In the genomic region with DNA sequence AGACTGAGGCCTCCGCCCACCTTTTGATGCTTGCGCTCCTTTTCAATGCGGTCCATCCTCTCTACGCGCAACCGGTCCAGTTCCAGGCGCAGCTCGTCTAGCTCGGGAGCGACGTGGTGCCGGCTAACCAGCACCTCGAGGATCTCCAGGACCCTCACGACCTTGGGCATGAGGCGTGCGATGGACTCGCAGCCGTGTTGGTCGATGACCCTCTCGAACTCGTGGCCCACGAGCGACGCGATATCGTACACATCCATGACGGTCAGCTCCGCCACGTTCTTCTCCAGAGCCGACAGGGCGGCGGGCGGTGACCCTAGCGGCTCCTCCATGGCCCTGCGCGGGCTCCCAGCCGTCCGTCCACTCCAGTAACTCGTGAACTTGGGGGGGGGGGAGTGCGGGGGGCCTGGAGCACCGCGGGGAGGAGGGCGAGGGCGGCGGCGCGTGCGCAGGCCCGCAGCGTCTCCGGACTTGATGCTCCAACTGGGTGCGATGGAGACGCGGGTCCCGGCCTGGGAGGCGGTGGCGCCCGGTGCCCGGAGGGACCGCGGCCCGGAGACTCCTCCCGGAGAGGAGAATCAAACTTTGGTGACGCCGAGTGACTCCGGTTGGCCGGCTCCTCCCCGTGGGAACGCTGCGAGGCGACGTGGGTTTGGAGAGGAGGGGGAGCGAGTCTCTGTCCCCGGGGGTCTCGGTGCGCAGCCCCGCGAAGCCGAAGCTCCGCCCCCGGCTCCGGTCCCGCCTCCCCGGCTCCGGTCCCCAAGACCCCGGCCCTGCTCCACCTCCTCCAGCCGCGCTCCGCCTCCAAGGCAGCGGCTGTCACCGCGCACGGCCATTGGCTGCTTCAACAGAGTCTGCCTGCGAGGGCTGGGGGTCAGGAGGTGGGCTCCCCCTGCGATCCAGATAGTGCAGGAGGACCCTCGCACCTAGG, we compare ENCODE assay signal across 8 mouse cellular contexts. TPM values are rescaled to one million over a fixed set of nuclear protein-coding genes. Genes with fewer than 3 reads are reported as not detected.
DNase-seq lines count a peak whose midpoint lies in the region; ATAC-seq and TF ChIP-seq lines count a peak whose summit lies in the region.

A gene (minus strand): TSS at position 737 of the 928 bp plus-strand sequence.

- TF ChIP-seq CTCF in CH12.LX (conservative IDR thresholded peaks at IDR 0.05 in 1 of 2, IDR thresholded peaks at IDR 0.05 in 1 of 2; ENCODE audit: low read depth in 2 of 2, low read length in 2 of 2): no peak
- TF ChIP-seq CTCF in olfactory bulb, adult 2 months (IDR thresholded peaks at IDR 0.05; ENCODE audit: insufficient read depth, low read depth, low read length): no peak

- peak; percentile 46; the same call in 1 of the 2 replicates for TF ChIP-seq POLR2A in CH12.LX (IDR thresholded peaks at IDR 0.05; ENCODE audit: low read depth, low read length)
- TF ChIP-seq POLR2A in olfactory bulb, adult 2 months (IDR thresholded peaks at IDR 0.05; ENCODE audit: insufficient read depth, low read depth, low read length): peak; percentile 28; the same call in 1 of the 2 replicates

- no peak for DNase-seq in CH12.LX (ENCODE audit: extremely low read depth)
- DNase-seq in brain, embryonic 18.5 days (ENCODE audit: low read depth, low spot score): peak; percentile 59
- DNase-seq in forebrain, embryonic 14.5 days (ENCODE audit: low spot score): peak; percentile 91
- DNase-seq in heart, postnatal 10 days: peak; percentile 89 to 92
- peak; percentile 90 to 94 for DNase-seq in kidney, postnatal 4 days
- peak; percentile 83 to 87 for DNase-seq in lung, adult 18-20 months
- peak; percentile 89 for DNase-seq in thymus, postnatal 14 days

- TF ChIP-seq EP300 in CH12.LX (IDR thresholded peaks at IDR 0.05; ENCODE audit: low read length): no peak

- H3K4me3 ChIP-seq in CH12.LX (replicated peaks in 1 of 3; ENCODE audit: low read depth in 2 of 3, low read length in 2 of 3, poor library complexity in 1 of 3): peak within 1 kb of the TSS; percentile 65 to 68 (median 68)
- H3K4me3 ChIP-seq in forebrain, embryonic 14.5 days (ENCODE audit: low read depth, low read length): peak within 1 kb of the TSS; percentile 72
- H3K4me3 ChIP-seq in olfactory bulb, adult 2 months (ENCODE audit: insufficient read depth, low read depth, low read length): peak within 1 kb of the TSS; percentile 58

- TF ChIP-seq RAD21 in CH12.LX (IDR thresholded peaks at IDR 0.05; ENCODE audit: low read depth, low read length): no peak

- H3K4me1 ChIP-seq in CH12.LX (ENCODE audit: control insufficient read depth in 1 of 2, insufficient read depth in 2 of 2): peaks cover 10 to 20% of the 10 kb centered on the region in 2 experiments; a peak in 3 of 4 replicates
- peaks cover 6% of the 10 kb centered on the region; the same call in 1 of the 2 replicates for H3K4me1 ChIP-seq in forebrain, embryonic 14.5 days (ENCODE audit: control insufficient read depth, insufficient read depth, low read length)
- H3K4me1 ChIP-seq in olfactory bulb, adult 2 months (ENCODE audit: control insufficient read depth, insufficient read depth, low read length): peaks cover 33% of the 10 kb centered on the region

- under 1% methylated on average over 84 of the region's 96 CpGs for WGBS in forebrain, embryonic 14.5 days
- WGBS in olfactory bulb, adult 2 months: under 1% methylated on average over 91 of the region's 96 CpGs

- peak; percentile 95 for ATAC-seq in forebrain, embryonic 14.5 days

- no peak within 1 kb of the TSS for H3K27ac ChIP-seq in CH12.LX (ENCODE audit: insufficient read depth, low read depth)
- H3K27ac ChIP-seq in forebrain, embryonic 14.5 days (ENCODE audit: low read depth, low read length): peak within 1 kb of the TSS; percentile 60; the same call in 1 of the 2 replicates
- H3K27ac ChIP-seq in olfactory bulb, adult 2 months (ENCODE audit: insufficient read depth, low read depth, low read length): peak within 1 kb of the TSS; percentile 45

- intact Hi-C loops in heart, postnatal 10 days (cut with DNase I): loop anchor here (2.0 kb wide), 1 partner anchor 48 kb away; a partner anchor contains a TSS

- peak within 1 kb of the TSS; percentile 54 for H3K9ac ChIP-seq in CH12.LX (ENCODE audit: insufficient read depth, low read depth)
- H3K9ac ChIP-seq in forebrain, embryonic 14.5 days (ENCODE audit: low read length): peak within 1 kb of the TSS; percentile 81

- in situ Hi-C loops in CH12.LX (cut with MboI; ENCODE audit: low pct_ligation_motif_present, low pct_unique_long_range_greater_than_20kb, low sequenced_read_pairs): loop anchor here (5.0 kb wide), 1 partner anchor 94 kb away; a partner anchor contains a TSS

- no peaks in the 10 kb centered on the region for H3K9me3 ChIP-seq in CH12.LX (replicated peaks; ENCODE audit: low read length)
- no peaks in the 10 kb centered on the region for H3K9me3 ChIP-seq in forebrain, embryonic 14.5 days (replicated peaks; ENCODE audit: control insufficient read depth, low read length)

- dilution Hi-C loops in CH12.LX (cut with MboI; ENCODE audit: extremely low pct_ligation_motif_present, extremely low pct_unique_long_range_greater_than_20kb, low sequenced_read_pairs): no loop called here

- H3K36me3 ChIP-seq in CH12.LX (replicated peaks in 1 of 2; ENCODE audit: control insufficient read depth in 1 of 2, insufficient read depth in 1 of 2, low read length in 1 of 2): no peaks in the 10 kb centered on the region
- H3K36me3 ChIP-seq in forebrain, embryonic 14.5 days (ENCODE audit: control insufficient read depth, insufficient read depth, low read length): no peaks in the 10 kb centered on the region

- H3K79me2 ChIP-seq in CH12.LX (replicated peaks; ENCODE audit: control insufficient read depth, extremely low read depth, insufficient read depth, poor library complexity, severe bottlenecking): no peaks in the 10 kb centered on the region

- H3K4me2 ChIP-seq in CH12.LX (ENCODE audit: insufficient read depth, low read depth, poor library complexity, severe bottlenecking): peak within 1 kb of the TSS; percentile 68
- H3K4me2 ChIP-seq in forebrain, embryonic 14.5 days (ENCODE audit: low read length): peak within 1 kb of the TSS; percentile 60

- peaks cover 4% of the 10 kb centered on the region for H3K27me3 ChIP-seq in CH12.LX (replicated peaks)
- H3K27me3 ChIP-seq in forebrain, embryonic 14.5 days (replicated peaks; ENCODE audit: control insufficient read depth, insufficient read depth, low read length): no peaks in the 10 kb centered on the region

TF ChIP-seq in CH12.LX, 34 proteins besides CTCF, POLR2A, EP300 and RAD21:
- TF ChIP-seq ZKSCAN1 (IDR thresholded peaks at IDR 0.05; ENCODE audit: borderline replicate concordance, low read depth, low read length) (no peak), TCF12 (IDR thresholded peaks at IDR 0.05; ENCODE audit: low read depth, low read length) (no peak), MYC (IDR thresholded peaks at IDR 0.05; ENCODE audit: low read depth, low read length) (no peak), USF1 (IDR thresholded peaks at IDR 0.05; ENCODE audit: low read depth, low read length) (no peak), CHD1 (IDR thresholded peaks at IDR 0.05; ENCODE audit: low read depth, low read length) (no peak), CHD2 (IDR thresholded peaks at IDR 0.05; ENCODE audit: low read length) (no peak), ZMIZ1 (IDR thresholded peaks at IDR 0.05; ENCODE audit: low read depth, low read length) (no peak), GABPA (IDR thresholded peaks at IDR 0.05; ENCODE audit: insufficient replicate concordance, low read depth, low read length) (no peak), USF2 (conservative IDR thresholded peaks at IDR 0.05; ENCODE audit: low read depth, low read length) (no peak), UBTF (IDR thresholded peaks at IDR 0.05; ENCODE audit: low read depth, low read length) (peak; percentile 78; the same call in 1 of the 2 replicates), E2F4 (IDR thresholded peaks at IDR 0.05; ENCODE audit: insufficient replicate concordance, low read depth, low read length) (no peak), MXI1 (IDR thresholded peaks at IDR 0.05; ENCODE audit: low read depth, low read length) (peak; percentile 41; the same call in 1 of the 2 replicates), JUND (conservative IDR thresholded peaks at IDR 0.05; ENCODE audit: low read depth, low read length) (no peak), NRF1 (IDR thresholded peaks at IDR 0.05; ENCODE audit: low read depth, low read length) (peak; percentile 68), TBP (conservative IDR thresholded peaks at IDR 0.05; ENCODE audit: low read depth, low read length) (no peak), KAT2A (IDR thresholded peaks at IDR 0.05; ENCODE audit: insufficient replicate concordance, low read length) (no peak)

RNA-seq across cellular contexts. Expression of the gene that starts here (rescaled TPM):
- total RNA-seq in CH12.LX (2012; rRNA removed) (4.6 and 5.7 TPM in 2 replicates), CH12.LX (2014; rRNA removed) (1.8 and 3.1 TPM in 2 replicates)
- 5.4 and 6.1 TPM in 2 replicates for polyA plus RNA-seq in CH12.LX (2012; ENCODE audit: insufficient read length, low read depth)
- 10.4 and 11.0 TPM in 2 replicates for polyA plus RNA-seq in forebrain, embryonic 14.5 days (2014; fragmentation: Nextera tagmentation; extraction: Ambion mirVana)
- 100 to 1,000 TPM; 111 to 115 TPM for total RNA-seq in heart, postnatal 10 days (2021)
- not detected in 2 replicates for polyA plus RNA-seq in olfactory bulb, adult 2 months (2012; ENCODE audit: insufficient read depth, insufficient read length, low replicate concordance, missing spikeins)

Comparison
In these comparisons a context has a peak if more than half of its experiments do, and no peak if none do; other contexts are left out.
1. RNA of the gene that starts here (total RNA-seq): 111 to 115 TPM in heart, postnatal 10 days; 1.8 to 5.7 TPM in CH12.LX; every median in the first group is over 10 times any median in the second.
2. Peak in every context shown above with its lines, with median percentiles within 50 percentile points of each other: H3K4me3 ChIP-seq.